Mouse (Mus musculus) lung, adult 2 months (tissue): ENCODE results near the gene Brd3. TPM values are rescaled to one million over a fixed set of nuclear protein-coding genes. Genes with fewer than 3 reads are reported as not detected.

Experiments used
- DNase-seq: peaks from one replicate; pipeline ENCODE4 v3.0.0; 2022
- H3K4me1 ChIP-seq: fragments of 200-500 bp; 2 replicates; pipeline ENCODE4 v1.6.1; 2011; ENCODE audit warnings: low read length; ENCODE audit not compliant: control insufficient read depth, insufficient read depth
- H3K4me3 ChIP-seq: fragments of 200-500 bp; replicated peaks from 2 replicates; pipeline ENCODE3; 2011; ENCODE audit warnings: low read depth, mild to moderate bottlenecking, control low read depth, low read length; ENCODE audit errors: extremely low read depth
- CTCF ChIP-seq: fragments of 200-500 bp; IDR thresholded peaks from 2 replicates; pipeline ENCODE4 v1.5.1; 2011; ENCODE audit warnings: mild to moderate bottlenecking, low read length, control low read depth; ENCODE audit not compliant: insufficient read depth
- POLR2A ChIP-seq: fragments of 200-500 bp; IDR thresholded peaks from 2 replicates; pipeline ENCODE4 v1.6.1; 2011; ENCODE audit warnings: low read depth, mild to moderate bottlenecking, control low read depth, low read length, borderline replicate concordance; ENCODE audit errors: extremely low read depth
- WGBS: fragments of 180-500 bp; shearing (Covaris S2); methylation state at CpG from one replicate; pipeline ENCODE4 v1.1.7; 2018; 5-methylcytosine and 5-hydroxymethylcytosine counted together
- polyA plus RNA-seq: library from polyadenylated mRNA; depleted of rRNA; stranded (reverse); fragments of >200 nt; gene quantifications from 2 replicates; pipeline ENCODE4 v1.2.3, GENCODE M21; 2012

Brd3 gene
- polyA plus RNA-seq, 1 experiment = 22.5 TPM

- peak; percentile 58 for DNase-seq
- WGBS = under 1% methylated on average over 84 of the region's 84 CpGs
- no peak for TF ChIP-seq CTCF
- no peak for TF ChIP-seq POLR2A
- H3K4me3 ChIP-seq = peak overlapping the region; percentile 93
- H3K4me1 ChIP-seq = peaks cover 14% of the 10 kb centered on the region
Observed at GRCm38 (mm10) chr2:27474621-27475484, 32.6 kb downstream of the Brd3 start.

GRCm38 (mm10) chr2:27473911-27474310 is 33.6 kb downstream of the Brd3 start:
- Histone ChIP-seq H3K4me3 (peak overlapping the region; percentile 11), H3K4me1 (peaks cover 14% of the 10 kb centered on the region)
- 20% methylated on average over 4 of the region's 4 CpGs for WGBS
- DNase-seq = no peak
- no peak for TF ChIP-seq CTCF
- no peak for TF ChIP-seq POLR2A

DNA sequence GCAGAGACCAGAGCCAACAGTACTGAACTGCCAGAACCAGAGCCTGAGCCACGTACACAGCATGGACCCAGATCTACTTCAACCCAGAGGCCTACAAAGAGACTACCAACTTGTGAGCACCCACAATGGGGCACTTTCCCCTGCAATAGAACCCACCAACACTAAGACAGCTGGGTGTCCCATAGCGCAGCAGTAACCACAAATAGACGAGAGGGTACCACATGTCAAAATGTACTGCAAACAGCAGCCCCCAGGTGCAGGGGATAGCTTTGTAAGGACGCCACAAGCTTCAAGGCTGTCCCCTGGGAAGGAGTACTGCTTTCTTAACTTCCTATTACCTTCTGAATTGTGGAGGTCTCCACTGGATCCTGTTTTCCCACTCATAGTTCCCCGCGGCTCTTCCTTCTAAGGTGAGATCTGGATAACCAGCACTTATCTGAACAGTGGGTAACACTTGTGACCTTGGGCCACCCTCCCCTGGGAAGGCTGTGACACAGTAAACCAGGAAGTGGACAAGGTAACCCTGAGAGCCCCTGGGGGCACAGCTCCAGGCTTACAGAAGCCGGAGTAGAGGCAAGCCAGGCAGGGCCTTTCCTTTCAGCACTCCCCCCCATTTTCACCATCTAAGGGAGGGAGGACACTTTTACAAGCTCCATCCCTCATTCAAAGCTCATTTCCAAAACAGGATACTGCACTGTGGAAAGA is 34.2 kb downstream of the Brd3 start:
- Histone ChIP-seq H3K4me1 (peaks cover 14% of the 10 kb centered on the region), H3K4me3 (no peak overlapping the region)
- TF ChIP-seq POLR2A = no peak
- no peak for TF ChIP-seq CTCF
- DNase-seq = no peak
- WGBS = 55% methylated on average over 7 of the region's 7 CpGs

GRCm38 (mm10) chr2:27471170-27471584 is 36.3 kb downstream of the Brd3 start:
- Histone ChIP-seq H3K4me3 (no peak overlapping the region), H3K4me1 (peaks cover 14% of the 10 kb centered on the region)
- no peak for DNase-seq
- TF ChIP-seq CTCF (no peak), POLR2A (no peak)

GRCm38 (mm10) chr2:27470535-27470934 is 36.9 kb downstream of the Brd3 start:
- TF ChIP-seq POLR2A = no peak
- TF ChIP-seq CTCF = no peak
- H3K4me3 ChIP-seq = no peak overlapping the region
- 90% methylated on average over 2 of the region's 2 CpGs for WGBS
- peaks cover 14% of the 10 kb centered on the region for H3K4me1 ChIP-seq
- DNase-seq = no peak

DNA sequence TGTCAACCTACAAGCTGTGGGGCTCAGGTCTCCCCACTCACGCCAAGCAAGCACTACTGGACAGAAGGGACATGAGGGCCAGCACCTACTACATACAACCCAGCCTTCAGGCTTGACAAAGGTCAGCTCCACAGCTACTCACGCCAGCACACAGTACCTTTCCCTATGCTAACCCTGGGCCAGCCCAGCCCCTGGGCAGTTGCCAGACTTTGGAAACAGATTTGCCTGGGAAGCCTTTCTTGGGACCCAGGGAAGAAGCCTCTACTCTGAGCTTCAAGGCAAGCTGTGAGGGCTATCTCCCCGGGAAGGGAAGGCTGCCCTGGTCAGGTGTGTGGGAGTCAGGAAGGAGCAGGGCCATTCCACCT is 37.5 kb downstream of the Brd3 start:
- DNase-seq = no peak
- peaks cover 14% of the 10 kb centered on the region for H3K4me1 ChIP-seq
- H3K4me3 ChIP-seq = no peak overlapping the region
- TF ChIP-seq POLR2A (no peak), CTCF (no peak)
- 59% methylated on average over 3 of the region's 3 CpGs for WGBS

- Histone ChIP-seq H3K4me3 (no peak overlapping the region), H3K4me1 (peaks cover 14% of the 10 kb centered on the region)
- TF ChIP-seq POLR2A = no peak
- no peak for TF ChIP-seq CTCF
- 73% methylated on average over 4 of the region's 4 CpGs for WGBS
- DNase-seq = no peak
Observed at GRCm38 (mm10) chr2:27469292-27469990, 38.0 kb downstream of the Brd3 start.

DNA sequence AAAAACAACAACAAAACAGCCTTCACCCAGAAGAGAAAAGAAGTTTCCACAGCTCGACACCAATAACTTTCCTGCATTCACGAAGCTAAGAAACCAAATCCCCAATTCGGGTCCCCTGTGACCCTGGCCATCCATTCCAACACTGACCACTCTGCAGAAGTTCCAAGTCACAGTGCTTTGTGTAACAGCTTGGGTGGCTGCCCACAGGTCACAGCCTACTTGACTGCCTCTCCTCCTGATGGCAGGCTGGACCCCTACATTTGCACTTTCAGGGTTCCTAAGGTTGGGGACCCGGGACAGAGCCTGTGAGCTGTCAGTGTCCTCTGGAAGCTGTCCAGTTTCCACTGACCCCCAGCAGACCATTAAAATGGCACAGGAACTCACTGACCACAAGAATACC is 44.6 kb downstream of the Brd3 start:
- H3K4me1 ChIP-seq = no peaks in the 10 kb centered on the region; the same call in 1 of the 2 replicates
- 80% methylated on average over 4 of the region's 4 CpGs for WGBS
- no peak for DNase-seq
- TF ChIP-seq POLR2A = no peak
- TF ChIP-seq CTCF = no peak
- no peak overlapping the region for H3K4me3 ChIP-seq

- DNase-seq = no peak
- no peaks in the 10 kb centered on the region for H3K4me1 ChIP-seq
- no peak overlapping the region for H3K4me3 ChIP-seq
- WGBS = 94% methylated on average over 4 of the region's 4 CpGs
- no peak for TF ChIP-seq CTCF
- no peak for TF ChIP-seq POLR2A
Observed at GRCm38 (mm10) chr2:27461881-27462660, 45.4 kb downstream of the Brd3 start.
